Mouse (Mus musculus): ENCODE results near the gene Dph6.

GRCm38 (mm10) chr2:114691607-114692006 is 36.8 kb upstream of the Dph6 start:
- TF ChIP-seq CTCF (IDR thresholded peaks at IDR 0.05; ENCODE audit: insufficient read depth, low read length) = no peak
- TF ChIP-seq POLR2A (IDR thresholded peaks at IDR 0.05; ENCODE audit: borderline replicate concordance, extremely low read depth, low read depth, low read length) = no peak

All from lung, adult 2 months (tissue).